Mouse (Mus musculus): ENCODE measurements around the gene Mylk. TPM values are rescaled to one million over a fixed set of nuclear protein-coding genes. Genes with fewer than 3 reads are reported as not detected.

Gene Mylk
- polyA plus RNA-seq, 1 experiment = 284 TPM

DNA sequence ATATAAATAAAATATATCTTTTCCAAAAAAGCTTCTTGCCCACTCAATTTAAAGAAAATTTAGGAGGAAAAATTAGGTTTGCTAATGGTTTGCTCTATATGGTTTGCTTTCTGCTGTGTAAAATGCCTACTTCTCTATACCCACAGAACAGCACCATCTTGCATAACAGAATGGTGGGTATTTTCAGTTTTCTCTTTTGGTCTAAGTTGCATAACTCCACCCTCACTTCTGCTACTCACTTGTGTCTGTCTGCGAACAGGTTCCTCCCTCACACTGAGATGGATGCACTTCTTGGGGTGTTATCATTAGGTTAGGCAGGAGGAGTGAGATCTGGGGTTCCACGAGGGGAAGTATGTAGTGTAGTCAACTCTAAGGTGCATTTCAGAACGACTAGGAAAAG lies 68.6 kb downstream of the Mylk start:
- WGBS = 71% methylated on average over 3 of the region's 3 CpGs
- no peaks in the 10 kb centered on the region for H3K36me3 ChIP-seq (ENCODE audit: control insufficient read depth, insufficient read depth, low read length)
- TF ChIP-seq POLR2A (IDR thresholded peaks at IDR 0.05; ENCODE audit: low read depth, low read length) (no peak), CTCF (IDR thresholded peaks at IDR 0.05; ENCODE audit: extremely low read depth, insufficient read length, insufficient replicate concordance, low read depth, low read length) (no peak)

DNA sequence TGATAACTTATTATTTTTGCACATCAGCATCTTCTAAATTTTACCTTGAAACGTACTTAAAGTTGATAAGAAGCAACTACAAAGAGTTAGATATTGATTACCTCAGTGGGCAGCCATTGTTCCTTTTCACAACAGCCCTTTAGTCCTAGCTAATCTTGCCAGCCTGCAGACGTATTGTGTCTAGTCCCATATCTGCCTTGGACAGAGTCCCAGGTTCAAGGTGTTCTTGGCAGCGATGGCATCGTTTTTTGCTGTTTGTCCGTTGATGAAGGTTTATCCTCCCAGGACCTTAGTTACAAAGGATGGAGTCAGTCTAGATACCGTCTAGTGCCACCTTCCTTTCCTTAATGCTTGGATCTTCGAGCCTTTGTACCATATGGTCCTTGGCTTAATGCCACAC lies 69.6 kb downstream of the Mylk start:
- no peak for TF ChIP-seq POLR2A (IDR thresholded peaks at IDR 0.05; ENCODE audit: low read depth, low read length)
- no peak for TF ChIP-seq CTCF (IDR thresholded peaks at IDR 0.05; ENCODE audit: extremely low read depth, insufficient read length, insufficient replicate concordance, low read depth, low read length)
- Histone ChIP-seq H3K27ac (ENCODE audit: insufficient read depth, low read depth, low read length) (no peak overlapping the region), H3K4me1 (ENCODE audit: control insufficient read depth, insufficient read depth, insufficient read length, low read length) (no peaks in the 10 kb centered on the region), H3K27me3 (ENCODE audit: control insufficient read depth, insufficient read depth, low read length) (no peaks in the 10 kb centered on the region), H3K4me3 (ENCODE audit: low read depth, low read length) (no peak overlapping the region), H3K36me3 (ENCODE audit: control insufficient read depth, insufficient read depth, low read length) (no peaks in the 10 kb centered on the region)
- WGBS = 33% methylated on average over 7 of the region's 7 CpGs

More for the DNA sequence above, 68.6 kb downstream of the Mylk start:
- no peak overlapping the region for H3K27ac ChIP-seq (ENCODE audit: insufficient read depth, low read depth, low read length)
- H3K27me3 ChIP-seq (ENCODE audit: control insufficient read depth, insufficient read depth, low read length) = no peaks in the 10 kb centered on the region
- no peaks in the 10 kb centered on the region for H3K4me1 ChIP-seq (ENCODE audit: control insufficient read depth, insufficient read depth, insufficient read length, low read length)
- no peak overlapping the region for H3K4me3 ChIP-seq (ENCODE audit: low read depth, low read length)

DNA sequence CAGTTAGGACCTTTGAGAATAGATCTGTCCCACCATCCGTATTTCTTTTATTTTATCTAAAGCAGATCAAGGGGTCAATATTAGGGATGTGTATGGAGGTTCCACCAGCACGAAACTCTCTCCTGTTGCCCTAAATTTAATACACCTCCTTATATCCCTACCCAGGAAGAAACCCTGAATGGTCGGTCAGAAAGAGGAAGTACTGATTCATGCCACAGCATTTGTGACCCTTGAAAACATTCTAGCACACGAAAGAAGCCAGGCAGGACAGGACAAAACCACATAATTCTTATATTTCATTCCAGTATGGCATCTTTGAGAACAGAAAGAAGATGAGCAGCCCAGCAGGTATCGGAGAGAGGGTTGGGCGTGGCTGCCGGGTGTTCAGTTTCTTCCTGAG lies 71.5 kb downstream of the Mylk start:
- 81% methylated on average over 7 of the region's 7 CpGs for whole genome bisulfite sequencing
- Histone ChIP-seq H3K4me1 (ENCODE audit: control insufficient read depth, insufficient read depth, insufficient read length, low read length) (no peaks in the 10 kb centered on the region), H3K27me3 (ENCODE audit: control insufficient read depth, insufficient read depth, low read length) (no peaks in the 10 kb centered on the region), H3K4me3 (ENCODE audit: low read depth, low read length) (no peak overlapping the region), H3K36me3 (ENCODE audit: control insufficient read depth, insufficient read depth, low read length) (no peaks in the 10 kb centered on the region), H3K27ac (ENCODE audit: insufficient read depth, low read depth, low read length) (no peak overlapping the region)
- no peak for TF ChIP-seq POLR2A (IDR thresholded peaks at IDR 0.05; ENCODE audit: low read depth, low read length)
- TF ChIP-seq CTCF (IDR thresholded peaks at IDR 0.05; ENCODE audit: extremely low read depth, insufficient read length, insufficient replicate concordance, low read depth, low read length) = no peak

DNA sequence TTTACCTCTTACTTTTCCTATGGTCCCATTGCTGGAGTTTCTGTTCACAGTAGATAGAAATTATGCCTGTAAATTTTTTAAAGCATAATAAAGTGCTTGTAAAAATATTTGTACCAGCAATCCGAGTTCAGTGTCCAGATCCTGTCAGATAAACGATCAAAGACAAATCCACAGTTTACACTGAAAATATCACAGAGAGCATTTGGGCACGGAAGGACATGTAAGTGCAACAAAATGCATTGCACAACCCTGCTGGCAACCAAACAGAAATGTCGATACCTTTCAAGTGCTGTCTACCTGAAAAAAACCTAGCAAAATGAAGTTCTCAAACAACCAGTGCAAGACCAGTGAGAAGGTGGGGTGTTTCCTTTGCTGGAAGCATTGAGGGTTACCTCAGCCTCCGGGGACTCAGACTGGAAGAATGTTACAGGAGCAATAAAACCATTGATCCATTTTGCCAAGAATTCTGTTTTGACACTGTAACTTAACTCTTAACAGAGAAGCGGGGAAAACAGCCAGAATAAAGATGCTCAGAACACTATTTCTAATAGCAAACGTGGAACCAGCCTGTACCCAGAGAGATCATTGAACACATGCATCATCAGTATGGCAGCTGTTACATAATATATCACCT lies 80.2 kb downstream of the Mylk start:
- no peak overlapping the region for H3K4me3 ChIP-seq (ENCODE audit: low read depth, low read length)
- no peak overlapping the region for H3K27ac ChIP-seq (ENCODE audit: insufficient read depth, low read depth, low read length)
- no peaks in the 10 kb centered on the region for H3K4me1 ChIP-seq (ENCODE audit: control insufficient read depth, insufficient read depth, insufficient read length, low read length)
- no peaks in the 10 kb centered on the region for H3K36me3 ChIP-seq (ENCODE audit: control insufficient read depth, insufficient read depth, low read length)
- H3K27me3 ChIP-seq (ENCODE audit: control insufficient read depth, insufficient read depth, low read length) = no peaks in the 10 kb centered on the region
- TF ChIP-seq POLR2A (IDR thresholded peaks at IDR 0.05; ENCODE audit: low read depth, low read length) = no peak
- no peak for TF ChIP-seq CTCF (IDR thresholded peaks at IDR 0.05; ENCODE audit: extremely low read depth, insufficient read length, insufficient replicate concordance, low read depth, low read length)
- WGBS = 27% methylated on average over 7 of the region's 7 CpGs

DNA sequence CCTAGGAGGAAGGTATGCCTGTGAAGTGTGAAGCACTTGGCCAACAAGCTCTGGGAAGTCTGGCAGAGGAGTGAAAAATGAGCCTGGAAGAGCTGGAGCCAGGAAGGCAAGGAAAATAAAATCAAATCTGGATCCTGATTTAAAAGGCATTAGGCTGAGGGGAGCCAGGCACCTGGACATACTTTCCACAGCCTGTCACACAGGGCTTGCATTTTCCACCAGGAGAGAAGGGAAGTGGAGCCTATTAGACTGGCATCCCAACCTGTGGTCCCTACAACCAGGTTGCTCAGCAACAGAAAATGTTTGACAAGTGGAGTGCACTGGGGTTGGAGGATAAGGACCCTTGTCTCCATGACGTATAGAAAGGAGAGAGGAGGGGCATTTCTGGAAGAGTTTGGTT lies 89.5 kb downstream of the Mylk start:
- H3K4me1 ChIP-seq (ENCODE audit: control insufficient read depth, insufficient read depth, insufficient read length, low read length) = no peaks in the 10 kb centered on the region
- 57% methylated on average over 1 of the region's 1 CpGs for WGBS
- no peaks in the 10 kb centered on the region for H3K27me3 ChIP-seq (ENCODE audit: control insufficient read depth, insufficient read depth, low read length)
- no peaks in the 10 kb centered on the region for H3K36me3 ChIP-seq (ENCODE audit: control insufficient read depth, insufficient read depth, low read length)
- no peak for TF ChIP-seq POLR2A (IDR thresholded peaks at IDR 0.05; ENCODE audit: low read depth, low read length)
- no peak overlapping the region for H3K27ac ChIP-seq (ENCODE audit: insufficient read depth, low read depth, low read length)
- H3K4me3 ChIP-seq (ENCODE audit: low read depth, low read length) = no peak overlapping the region

DNA sequence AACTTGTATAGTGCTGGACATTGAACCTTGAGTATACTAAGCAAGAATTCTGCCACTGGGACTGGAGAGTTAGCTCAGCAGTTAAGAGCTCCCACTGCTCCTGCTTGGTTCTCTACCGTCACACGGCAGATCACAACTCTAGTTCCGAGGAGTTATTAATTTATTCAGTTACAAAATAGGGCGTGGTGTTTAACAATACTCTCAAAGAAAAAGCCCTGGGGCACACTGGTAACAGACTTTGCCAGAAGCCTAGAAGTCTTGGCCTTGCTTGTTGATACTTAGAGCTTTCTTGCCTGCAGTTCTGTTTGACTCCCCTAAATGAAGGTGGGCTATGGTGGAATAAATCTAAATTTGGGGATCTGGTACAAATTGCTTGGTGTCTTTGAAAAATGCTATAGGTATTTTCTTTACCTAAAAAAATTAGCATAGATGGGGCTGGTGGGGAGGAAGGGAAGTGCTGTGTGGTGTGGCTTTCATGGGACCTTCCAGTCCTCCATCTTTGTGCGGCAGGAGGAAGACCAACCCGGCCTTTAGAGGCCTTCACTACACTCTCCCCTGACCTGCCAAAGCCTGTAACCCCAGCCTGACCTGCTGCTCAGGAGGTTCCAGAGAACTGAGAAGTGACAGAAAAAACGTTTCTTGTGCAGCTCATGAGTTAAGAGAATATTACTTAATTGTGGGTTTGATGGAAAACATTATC lies 94.1 kb downstream of the Mylk start:
- no peak for TF ChIP-seq POLR2A (IDR thresholded peaks at IDR 0.05; ENCODE audit: low read depth, low read length)
- no peak for TF ChIP-seq CTCF (IDR thresholded peaks at IDR 0.05; ENCODE audit: extremely low read depth, insufficient read length, insufficient replicate concordance, low read depth, low read length)
- Histone ChIP-seq H3K4me3 (ENCODE audit: low read depth, low read length) (no peak overlapping the region), H3K27me3 (ENCODE audit: control insufficient read depth, insufficient read depth, low read length) (0 out of 2 replicates have a peak, but pooled peaks cover 2% of the 10 kb centered on the region), H3K4me1 (ENCODE audit: control insufficient read depth, insufficient read depth, insufficient read length, low read length) (no peaks in the 10 kb centered on the region), H3K27ac (ENCODE audit: insufficient read depth, low read depth, low read length) (no peak overlapping the region), H3K36me3 (ENCODE audit: control insufficient read depth, insufficient read depth, low read length) (no peaks in the 10 kb centered on the region)
- 58% methylated on average over 7 of the region's 7 CpGs for WGBS

DNA sequence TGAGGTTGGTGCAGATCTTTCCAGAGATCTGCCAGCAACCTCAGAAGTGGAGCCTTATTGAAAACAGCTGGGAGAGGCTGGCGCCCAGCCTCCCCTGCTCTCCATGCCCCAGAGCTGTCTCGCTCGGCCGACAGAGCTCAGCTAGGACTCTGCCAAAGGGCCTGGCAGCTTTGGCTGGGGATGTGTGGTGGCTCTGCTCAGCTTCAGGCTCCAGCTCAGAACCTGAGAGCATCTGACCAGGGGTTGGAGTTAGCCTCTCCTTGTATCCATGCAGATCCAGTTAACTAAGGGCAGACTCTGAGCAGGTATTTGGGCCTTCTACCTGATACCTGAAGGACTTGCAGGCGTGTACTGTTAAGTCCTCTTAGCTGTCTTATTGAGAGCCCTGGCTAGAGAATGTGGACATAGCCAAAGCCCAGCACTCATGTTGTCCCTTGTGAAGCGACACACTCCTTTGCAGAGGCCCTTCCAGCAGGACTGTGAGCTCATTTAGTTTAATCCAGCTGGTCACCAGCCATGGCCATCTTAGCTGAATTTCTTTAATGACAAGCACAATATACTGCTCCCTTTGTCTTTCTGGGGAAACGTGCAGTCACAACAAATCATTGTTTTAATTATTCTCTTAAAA lies 94.8 kb downstream of the Mylk start:
- TF ChIP-seq CTCF (IDR thresholded peaks at IDR 0.05; ENCODE audit: extremely low read depth, insufficient read length, insufficient replicate concordance, low read depth, low read length) = no peak
- TF ChIP-seq POLR2A (IDR thresholded peaks at IDR 0.05; ENCODE audit: low read depth, low read length) = no peak
- Histone ChIP-seq H3K27me3 (ENCODE audit: control insufficient read depth, insufficient read depth, low read length) (0 out of 2 replicates have a peak, but pooled peaks cover 2% of the 10 kb centered on the region), H3K27ac (ENCODE audit: insufficient read depth, low read depth, low read length) (no peak overlapping the region), H3K36me3 (ENCODE audit: control insufficient read depth, insufficient read depth, low read length) (no peaks in the 10 kb centered on the region), H3K4me1 (ENCODE audit: control insufficient read depth, insufficient read depth, insufficient read length, low read length) (no peaks in the 10 kb centered on the region), H3K4me3 (ENCODE audit: low read depth, low read length) (no peak overlapping the region)
- WGBS = 89% methylated on average over 7 of the region's 7 CpGs

Measured in small intestine, adult 2 months (tissue).